Mouse (Mus musculus): ENCODE results near the gene Fpr-rs6.

Fpr-rs6 gene

DNA sequence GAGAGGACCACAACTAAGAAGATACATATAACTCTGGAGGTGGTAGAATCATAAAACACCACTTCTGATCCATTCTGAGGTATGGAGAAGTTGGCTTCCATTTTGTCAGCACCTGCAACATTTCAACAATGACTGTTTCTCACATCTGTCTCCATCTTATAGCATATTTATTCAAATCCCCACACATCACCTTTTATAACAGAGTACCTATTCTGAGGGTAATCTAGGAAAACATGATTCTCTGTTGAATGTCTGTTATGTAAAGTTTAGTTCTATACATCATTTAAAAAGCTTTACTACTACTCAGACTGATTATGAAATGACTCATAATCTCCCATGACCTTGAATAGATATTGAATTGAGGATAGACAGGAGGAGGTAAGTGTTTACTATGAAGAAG lies at the start of gene Fpr-rs6:
Gene Fpr-rs6 (minus strand): TSS at position 101 of the 400 bp plus-strand sequence.
- DNase-seq (ENCODE audit: low read depth in 1 of 2, low spot score in 2 of 2) = no peak
